Mouse (Mus musculus): ENCODE measurements at regions not wholly inside any gene's neighbourhood (a gene's known extent, or its start where the extent isn't known, plus 50 kb on each side); places are given as distances from the start of the nearest gene placed in this dataset.

DNA sequence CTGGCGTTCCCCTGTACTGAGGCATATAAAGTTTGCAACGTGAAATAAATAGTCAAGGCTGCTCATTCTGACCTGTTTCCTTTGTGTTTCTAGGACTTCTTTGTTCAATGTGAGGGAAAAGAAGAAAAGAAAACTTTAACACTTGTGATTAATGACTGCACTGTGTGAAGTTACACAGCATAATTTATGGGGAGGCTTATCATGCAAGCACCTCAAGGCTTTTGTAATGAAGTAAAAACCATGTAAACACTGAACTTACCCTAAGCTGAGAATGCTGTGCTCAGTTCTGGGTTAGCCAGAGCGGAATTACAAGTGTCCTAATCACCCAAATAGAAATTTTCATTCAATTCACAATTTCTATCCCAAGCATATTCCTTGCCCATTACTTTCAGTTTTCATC, 241.2 kb downstream of the Otol1 start:
- no peak for TF ChIP-seq CTCF (IDR thresholded peaks at IDR 0.05; ENCODE audit: extremely low read depth, insufficient read depth, insufficient read length, insufficient replicate concordance)
- no peak for TF ChIP-seq POLR2A (IDR thresholded peaks at IDR 0.05; ENCODE audit: low read depth, low read length)

Data from spleen, adult 2 months (tissue).